Mouse (Mus musculus): ENCODE data around the gene Gna15.

DNA sequence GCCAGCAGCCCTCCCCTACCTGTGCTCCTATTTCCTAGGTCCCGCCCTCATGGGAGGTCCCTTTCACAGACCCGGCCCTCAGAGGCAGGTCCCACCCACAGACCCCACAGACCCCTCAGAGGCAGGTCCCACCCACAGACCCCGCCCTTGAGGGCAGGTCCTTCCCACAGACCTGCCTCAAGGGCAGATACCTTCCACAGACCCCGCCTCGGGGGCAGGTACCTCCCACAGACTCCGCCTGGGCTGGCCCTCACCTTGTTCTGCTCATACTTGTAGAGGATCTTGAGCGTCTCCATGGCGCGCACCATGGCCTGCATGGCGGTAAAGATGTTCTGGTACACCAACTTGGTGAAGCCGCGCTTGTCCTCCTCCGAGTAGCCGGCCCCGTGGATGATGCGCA is 10.8 kb upstream of the Gna15 start:
- TF ChIP-seq CTCF (IDR thresholded peaks at IDR 0.05) (no peak), EP300 (IDR thresholded peaks at IDR 0.05) (no peak)
